Mouse (Mus musculus) kidney, adult 2 months (tissue): ENCODE results near the gene Nit1. TPM values are rescaled to one million over a fixed set of nuclear protein-coding genes. Genes with fewer than 3 reads are reported as not detected.

ENCODE experiments used
- DNase-seq: peaks from one replicate; pipeline ENCODE4 v3.0.0; 2021
- H3K27ac ChIP-seq: fragments of 200-500 bp; 2 replicates; pipeline ENCODE4 v1.5.1; 2012; ENCODE audit warnings: low read depth, low read length, control low read depth, inconsistent platforms; ENCODE audit not compliant: insufficient read depth
- H3K27me3 ChIP-seq: fragments of 200-500 bp; replicated peaks from 2 replicates; pipeline ENCODE4 v1.6.1; 2012; ENCODE audit warnings: mild to moderate bottlenecking, moderate library complexity, low read length, inconsistent platforms; ENCODE audit not compliant: control insufficient read depth, insufficient read depth
- H3K36me3 ChIP-seq: fragments of 200-500 bp; 2 replicates; pipeline ENCODE4 v1.6.1; 2012; ENCODE audit warnings: mild to moderate bottlenecking, moderate library complexity, low read length, inconsistent platforms; ENCODE audit not compliant: control insufficient read depth, insufficient read depth
- H3K4me1 ChIP-seq: fragments of 200-500 bp; 2 replicates; pipeline ENCODE4 v1.6.1; 2011; ENCODE audit warnings: low read length; ENCODE audit not compliant: control insufficient read depth, insufficient read depth
- H3K4me3 ChIP-seq: fragments of 200-500 bp; 2 replicates; pipeline ENCODE4 v1.5.1; 2011; ENCODE audit warnings: mild to moderate bottlenecking, low read depth, low read length, control low read depth; ENCODE audit not compliant: insufficient read depth
- CTCF ChIP-seq: fragments of 200-500 bp; conservative IDR thresholded peaks from 2 replicates; pipeline ENCODE4 v1.5.1; 2011; ENCODE audit warnings: low read depth, mild to moderate bottlenecking, control low read depth, low read length, moderate library complexity, mixed read lengths; ENCODE audit not compliant: insufficient read depth, insufficient read length
- POLR2A ChIP-seq: fragments of 200-500 bp; IDR thresholded peaks from one replicate; pipeline ENCODE4 v1.6.1; 2011; ENCODE audit warnings: low read depth, low read length, control low read depth
- WGBS: fragments of 180-500 bp; shearing (Covaris S2); methylation state at CpG from one replicate; pipeline ENCODE4 v1.1.7; 2018; 5-methylcytosine and 5-hydroxymethylcytosine counted together
- polyA plus RNA-seq: library from polyadenylated mRNA; depleted of rRNA; stranded (reverse); fragments of >200 nt; gene quantifications from 2 replicates; pipeline ENCODE4 v1.2.3, GENCODE M21; 2012

Gene Nit1
- polyA plus RNA-seq, 1 experiment = 207 TPM

DNA sequence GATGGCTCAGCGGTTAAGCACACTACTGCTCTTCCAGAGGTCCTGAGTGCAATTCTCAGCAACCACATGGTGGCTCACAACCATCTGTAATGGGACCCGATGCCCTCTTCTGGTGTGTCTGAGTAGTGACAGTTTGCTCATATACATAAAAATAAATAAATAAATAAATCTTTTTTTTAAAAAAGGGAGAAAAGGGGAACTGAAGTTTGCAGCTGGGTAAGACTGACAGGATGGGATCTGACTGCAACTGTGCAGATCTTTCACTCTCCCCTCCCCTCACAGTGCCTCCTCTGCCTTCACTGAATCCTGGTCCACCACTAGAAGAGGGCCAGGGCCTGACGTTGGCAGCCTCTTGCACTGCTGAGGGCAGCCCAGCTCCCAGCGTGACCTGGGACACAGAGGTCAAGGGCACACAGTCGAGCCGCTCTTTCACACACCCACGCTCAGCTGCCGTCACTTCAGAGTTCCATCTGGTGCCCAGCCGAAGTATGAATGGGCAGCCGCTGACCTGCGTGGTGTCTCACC, 36.7 kb upstream of the Nit1 start:
- Histone ChIP-seq H3K4me3 (no peak overlapping the region), H3K27ac (no peak overlapping the region), H3K4me1 (no peaks in the 10 kb centered on the region), H3K36me3 (no peaks in the 10 kb centered on the region), H3K27me3 (no peaks in the 10 kb centered on the region)
- no peak for DNase-seq
- 82% methylated on average over 11 of the region's 11 CpGs for WGBS
- no peak for TF ChIP-seq CTCF
- TF ChIP-seq POLR2A = no peak

DNA sequence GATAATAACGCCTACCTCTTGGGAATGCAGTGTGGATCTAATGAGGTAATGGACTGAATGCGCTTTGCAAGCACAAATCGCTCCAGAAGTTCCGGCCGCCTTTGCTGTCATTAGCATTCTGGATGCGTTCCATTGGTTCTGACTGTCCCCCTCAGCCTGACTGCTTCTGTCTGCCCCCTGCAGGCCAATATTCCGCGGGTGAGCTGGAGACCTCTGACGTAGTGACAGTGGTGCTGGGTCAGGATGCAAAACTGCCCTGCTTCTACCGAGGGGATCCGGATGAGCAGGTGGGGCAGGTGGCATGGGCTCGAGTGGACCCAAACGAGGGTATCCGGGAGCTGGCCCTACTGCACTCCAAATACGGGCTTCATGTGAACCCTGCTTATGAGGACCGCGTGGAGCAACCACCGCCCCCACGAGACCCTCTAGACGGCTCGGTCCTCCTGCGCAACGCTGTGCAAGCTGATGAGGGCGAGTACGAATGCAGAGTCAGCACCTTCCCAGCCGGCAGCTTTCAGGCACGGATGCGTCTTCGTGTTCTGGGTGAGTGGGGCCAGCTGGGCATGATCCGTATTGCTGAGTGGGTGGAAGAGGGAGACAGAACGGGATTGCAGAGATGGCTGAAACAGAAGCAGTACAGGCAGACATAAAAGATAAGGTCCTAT, 34.6 kb upstream of the Nit1 start:
- peak; percentile 85 for DNase-seq
- peak; percentile 73 for TF ChIP-seq CTCF
- TF ChIP-seq POLR2A = no peak
- Histone ChIP-seq H3K27ac (no peak overlapping the region), H3K4me1 (no peaks in the 10 kb centered on the region), H3K4me3 (peak overlapping the region; percentile 9; the same call in 1 of the 2 replicates), H3K36me3 (no peaks in the 10 kb centered on the region), H3K27me3 (no peaks in the 10 kb centered on the region)
- WGBS = 3% methylated on average over 31 of the region's 31 CpGs

DNA sequence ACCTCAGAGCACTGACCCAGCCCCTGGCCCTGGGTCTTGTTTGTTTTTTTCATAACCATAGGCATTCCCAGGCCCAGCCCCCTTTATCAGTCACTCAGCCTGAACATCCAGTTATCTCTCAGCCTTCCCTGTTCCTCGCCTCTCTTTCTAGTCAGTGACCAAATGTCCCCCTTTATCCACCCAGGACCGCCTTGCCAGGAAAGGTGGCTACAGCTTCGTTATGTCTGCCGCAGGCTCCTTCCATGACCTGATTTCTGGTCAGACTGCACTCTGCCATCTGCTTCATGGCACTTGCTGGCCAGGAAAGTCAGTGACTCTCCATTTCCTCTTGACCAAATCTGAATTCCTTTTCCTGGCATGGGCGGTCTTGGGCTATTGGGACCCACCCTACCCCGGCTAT, 32.9 kb upstream of the Nit1 start:
- no peak overlapping the region for H3K4me3 ChIP-seq
- WGBS = 89% methylated on average over 6 of the region's 6 CpGs

DNA sequence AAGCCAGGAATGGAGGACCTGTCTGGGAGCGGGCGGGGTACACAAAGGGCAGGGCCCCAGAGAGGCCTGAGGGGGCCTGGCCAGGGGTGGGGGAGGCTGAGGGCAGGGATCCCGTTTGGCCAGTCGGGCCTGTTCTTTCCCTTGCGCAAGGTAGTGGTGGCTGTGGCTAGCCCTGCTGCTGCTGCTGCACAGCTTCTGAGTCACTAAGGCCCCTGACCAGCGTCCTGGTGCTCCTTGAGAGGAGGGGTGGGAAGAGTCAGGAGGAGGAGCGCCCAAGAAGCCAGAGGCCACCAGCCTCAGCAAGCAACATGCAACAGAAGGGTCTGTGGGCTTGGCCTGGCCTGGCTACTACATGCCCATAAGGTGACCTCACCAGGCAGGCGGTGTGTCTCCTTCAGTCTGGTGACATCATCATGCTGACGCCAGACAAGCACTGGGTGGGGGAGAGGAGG, 30.2 kb upstream of the Nit1 start:
- DNase-seq = no peak
- WGBS = 50% methylated on average over 9 of the region's 9 CpGs

More for the DNA sequence above, 32.9 kb upstream of the Nit1 start:
- no peak overlapping the region for H3K27ac ChIP-seq
- H3K27me3 ChIP-seq = no peaks in the 10 kb centered on the region
- H3K36me3 ChIP-seq = no peaks in the 10 kb centered on the region
- TF ChIP-seq POLR2A (no peak), CTCF (no peak)
- no peaks in the 10 kb centered on the region for H3K4me1 ChIP-seq
- no peak for DNase-seq

DNA sequence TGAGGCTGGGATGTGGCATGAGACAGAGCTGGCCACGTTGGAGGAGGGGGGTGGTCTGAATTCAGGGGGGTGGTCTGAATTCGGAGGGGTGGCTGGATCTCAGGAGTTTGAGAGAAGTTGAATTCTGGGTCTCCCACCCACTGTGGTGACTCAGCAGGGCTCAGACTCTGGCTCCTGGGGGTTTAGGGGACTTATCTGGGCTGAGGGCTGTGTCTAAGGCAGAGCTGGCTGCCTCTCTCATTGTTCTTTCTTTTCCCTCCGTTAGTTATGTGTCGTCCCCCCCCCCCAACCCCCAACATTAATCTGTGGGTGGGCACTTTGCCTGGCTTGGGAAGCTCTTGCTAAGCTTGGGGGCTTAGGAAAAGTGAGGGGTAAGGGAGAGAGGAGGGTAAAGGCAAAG, 28.5 kb upstream of the Nit1 start:
- Histone ChIP-seq H3K27ac (no peak overlapping the region), H3K4me3 (no peak overlapping the region), H3K4me1 (no peaks in the 10 kb centered on the region; the same call in 1 of the 2 replicates), H3K36me3 (no peaks in the 10 kb centered on the region), H3K27me3 (no peaks in the 10 kb centered on the region)
- DNase-seq = no peak
- no peak for TF ChIP-seq CTCF
- no peak for TF ChIP-seq POLR2A
- WGBS = 7% methylated on average over 4 of the region's 4 CpGs

More for the DNA sequence above, 30.2 kb upstream of the Nit1 start:
- Histone ChIP-seq H3K27me3 (no peaks in the 10 kb centered on the region), H3K4me3 (no peak overlapping the region), H3K27ac (no peak overlapping the region), H3K36me3 (no peaks in the 10 kb centered on the region), H3K4me1 (no peaks in the 10 kb centered on the region)
- TF ChIP-seq POLR2A (no peak), CTCF (no peak)

DNA sequence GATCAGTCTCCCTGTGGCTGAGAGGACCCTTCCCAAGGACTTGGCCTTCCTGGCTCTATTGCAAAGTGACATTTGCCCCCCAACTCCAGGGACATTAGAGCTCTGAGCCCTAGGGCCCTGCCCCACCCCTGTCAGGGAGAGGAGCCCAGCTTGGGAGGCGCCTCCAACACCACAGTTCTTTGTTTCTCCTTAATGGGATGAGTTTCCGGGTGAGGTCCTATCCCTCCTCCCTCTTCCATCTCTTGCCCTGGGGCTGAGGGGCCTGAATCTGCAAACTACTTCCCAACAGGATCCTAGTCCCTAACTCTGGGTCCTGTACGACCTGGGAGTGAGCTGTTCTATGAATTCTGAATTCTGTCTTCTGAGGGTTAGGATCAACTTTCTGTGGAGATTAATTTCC, 27.4 kb upstream of the Nit1 start:
- Histone ChIP-seq H3K27ac (no peak overlapping the region), H3K4me1 (no peaks in the 10 kb centered on the region; the same call in 1 of the 2 replicates), H3K4me3 (no peak overlapping the region), H3K36me3 (no peaks in the 10 kb centered on the region), H3K27me3 (no peaks in the 10 kb centered on the region)
- WGBS = 76% methylated on average over 3 of the region's 3 CpGs
- TF ChIP-seq POLR2A (no peak), CTCF (no peak)
- DNase-seq = no peak

DNA sequence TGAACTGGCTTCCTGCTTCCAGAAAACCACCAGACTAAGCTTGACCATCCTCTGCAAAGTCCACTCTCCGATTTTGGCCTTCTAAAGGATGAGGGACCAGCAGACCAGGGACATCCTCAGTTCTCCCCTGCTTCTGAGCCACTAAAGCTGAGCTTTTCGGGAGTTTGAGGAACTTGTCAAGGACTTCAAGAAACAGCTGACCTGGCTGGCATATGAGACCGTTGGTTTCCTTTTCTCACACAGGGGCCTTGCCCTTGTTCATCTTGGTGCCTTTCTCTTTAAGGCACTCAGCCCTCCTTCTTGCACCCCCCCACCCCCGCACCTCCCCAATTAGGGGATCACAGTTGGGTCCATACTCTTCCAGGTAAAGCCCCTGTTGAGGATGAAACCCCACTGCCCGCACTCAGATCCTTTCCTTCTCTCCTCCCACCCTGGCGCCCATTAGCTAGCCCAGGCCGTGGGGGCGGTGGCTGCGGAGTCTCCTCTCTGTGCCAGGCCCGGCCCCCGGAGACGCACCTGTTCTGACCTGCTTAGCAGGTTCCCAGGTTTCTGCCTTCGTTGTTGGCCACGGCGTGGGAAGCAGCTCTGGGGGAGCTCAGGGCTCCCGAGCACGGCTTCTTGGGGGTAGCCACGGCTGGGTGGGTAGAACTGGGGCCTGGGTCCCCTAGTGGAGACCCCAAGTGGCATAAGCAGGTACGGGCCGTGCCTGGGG, 24.6 kb upstream of the Nit1 start, which contains the start of gene Nectin4:
TSS of gene Nectin4 (plus strand) at position 255 of the 712 bp plus-strand sequence.
- Histone ChIP-seq H3K4me1 (no peaks in the 10 kb centered on the region; the same call in 1 of the 2 replicates), H3K27me3 (no peaks in the 10 kb centered on the region), H3K4me3 (peak within 1 kb of the TSS; percentile 23), H3K27ac (no peak within 1 kb of the TSS), H3K36me3 (no peaks in the 10 kb centered on the region)
- peak; percentile 47 for DNase-seq
- TF ChIP-seq CTCF (no peak), POLR2A (no peak)
- WGBS = 38% methylated on average over 20 of the region's 20 CpGs
